Mouse (Mus musculus): ENCODE data around the gene Gm9736. TPM values are rescaled to one million over a fixed set of nuclear protein-coding genes. Genes with fewer than 3 reads are reported as not detected.
"Not testable (repeated sequence)": the region's sequence is repeated elsewhere in the genome, so short reads cannot be mapped to it uniquely, and the experiment has no call there.

Gene Gm9736
- polyA plus RNA-seq, 1 experiment from 2014 or later: not detected

DNA sequence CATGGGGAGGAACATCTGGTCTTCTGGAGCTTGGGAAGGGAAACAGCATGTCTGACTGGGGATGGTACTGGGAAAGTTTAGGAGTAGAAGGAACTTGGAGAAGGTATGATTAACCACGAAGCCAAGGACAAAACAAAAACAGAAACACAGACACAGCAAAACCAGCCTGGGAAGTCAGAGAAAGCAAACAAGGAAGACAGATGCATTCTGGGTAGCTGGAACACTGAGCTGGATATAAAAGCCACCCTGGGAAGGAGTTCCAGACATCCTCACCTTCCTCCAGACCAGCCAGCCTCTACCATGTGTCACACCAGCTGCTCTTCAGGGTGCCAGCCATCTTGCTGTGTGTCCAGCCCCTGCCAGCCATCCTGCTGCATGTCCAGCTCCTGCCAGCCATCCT lies 35.6 kb downstream of the Gm9736 start, which contains the start of gene Gm10142:
Gene Gm10142, plus strand, starts transcription at position 301 of the 400 bp plus-strand sequence.
- Histone ChIP-seq H3K4me3 (no peak within 1 kb of the TSS), H3K27me3 (no peaks in the 10 kb centered on the region), H3K9ac (no peak within 1 kb of the TSS), H3K36me3 (no peaks in the 10 kb centered on the region), H3K4me1 (replicated peaks) (no peaks in the 10 kb centered on the region), H3K9me3 (no peaks in the 10 kb centered on the region), H3K27ac (replicated peaks) (no peak within 1 kb of the TSS), H3K4me2 (no peak within 1 kb of the TSS)
- no peak for ATAC-seq (ENCODE audit: low FRiP score, low read depth)
- WGBS: 87% methylated on average over 1 of the region's 1 CpGs

DNA sequence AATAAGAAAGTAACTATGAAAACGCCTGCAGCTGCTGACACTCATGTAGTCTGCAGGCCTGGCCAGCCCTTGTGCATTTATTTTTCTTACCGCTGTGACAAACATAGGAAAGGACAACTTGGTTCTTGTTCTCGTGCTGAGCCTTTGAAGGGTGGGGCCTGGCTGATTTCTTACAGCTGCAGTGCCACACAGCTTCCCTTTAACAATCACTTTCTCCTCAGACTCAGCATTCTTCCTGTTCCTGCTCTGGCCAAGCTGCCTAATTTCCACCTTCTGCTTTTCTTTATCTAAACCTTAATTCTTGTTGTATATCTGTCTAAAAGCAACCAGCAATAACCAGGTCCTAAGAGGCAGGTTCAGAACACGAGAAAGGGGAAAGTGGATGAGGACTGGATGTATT lies 37.4 kb downstream of the Gm9736 start:
- no peaks in the 10 kb centered on the region for H3K4me1 ChIP-seq (replicated peaks)
- no peaks in the 10 kb centered on the region for H3K36me3 ChIP-seq
- H3K4me2 ChIP-seq: no peak overlapping the region
- no peak overlapping the region for H3K4me3 ChIP-seq
- no peak overlapping the region for H3K27ac ChIP-seq (replicated peaks)
- H3K9me3 ChIP-seq: no peaks in the 10 kb centered on the region
- H3K27me3 ChIP-seq: no peaks in the 10 kb centered on the region
- WGBS: 72% methylated on average over 4 of the region's 4 CpGs
- no peak overlapping the region for H3K9ac ChIP-seq
- no peak for ATAC-seq (ENCODE audit: low FRiP score, low read depth)

DNA sequence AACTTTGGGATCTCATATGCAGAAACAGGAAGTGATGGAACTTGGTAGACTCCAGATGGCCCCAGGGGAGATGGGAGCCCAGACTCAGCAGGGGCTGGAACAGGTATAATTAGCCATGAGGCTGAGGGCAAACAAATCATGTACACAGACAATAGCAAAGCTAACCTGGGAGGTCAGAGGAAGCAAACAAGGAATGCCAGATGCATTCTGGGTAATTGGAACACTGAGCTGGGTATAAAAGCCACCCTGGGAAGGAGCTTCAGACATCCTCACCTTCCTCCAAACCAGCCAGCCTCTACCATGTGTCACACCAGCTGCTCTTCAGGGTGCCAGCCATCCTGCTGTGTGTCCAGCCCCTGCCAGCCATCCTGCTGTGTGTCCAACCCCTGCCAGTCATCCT lies 40.0 kb downstream of the Gm9736 start, which contains the start of gene Gm10024:
Gene Gm10024, plus strand, starts transcription at position 301 of the 400 bp plus-strand sequence.
- not testable (repeated sequence) for H3K4me2 ChIP-seq; ATAC-seq (ENCODE audit: low FRiP score, low read depth); H3K27ac ChIP-seq (replicated peaks); H3K4me1 ChIP-seq (replicated peaks); H3K4me3 ChIP-seq; H3K9me3 ChIP-seq; H3K36me3 ChIP-seq; H3K27me3 ChIP-seq; H3K9ac ChIP-seq

DNA sequence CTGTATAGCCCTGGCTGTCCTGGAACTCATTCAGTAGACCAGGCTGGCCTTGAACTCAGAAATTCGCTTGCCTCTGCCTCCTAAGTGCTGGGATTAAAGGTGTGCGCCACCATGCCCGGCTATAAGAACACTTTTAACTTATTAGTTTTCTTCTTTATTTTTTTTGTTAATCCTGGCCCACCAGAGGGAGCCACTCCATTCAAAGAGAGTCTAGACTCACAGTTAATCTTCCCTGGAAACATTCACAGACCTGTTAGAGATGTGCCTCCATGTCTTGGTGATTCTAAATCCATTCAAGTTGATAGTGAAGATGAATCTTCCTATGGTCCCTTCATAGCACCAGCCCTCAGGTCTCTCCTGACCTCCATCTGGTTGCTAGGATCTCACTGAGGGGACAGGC lies 41.3 kb downstream of the Gm9736 start:
- Histone ChIP-seq H3K4me1 (replicated peaks) (no peaks in the 10 kb centered on the region), H3K27me3 (no peaks in the 10 kb centered on the region), H3K4me3 (no peak overlapping the region), H3K9ac (no peak overlapping the region), H3K9me3 (no peaks in the 10 kb centered on the region), H3K27ac (replicated peaks) (no peak overlapping the region), H3K4me2 (no peak overlapping the region), H3K36me3 (no peaks in the 10 kb centered on the region)
- 80% methylated on average over 3 of the region's 3 CpGs for WGBS
- ATAC-seq (ENCODE audit: low FRiP score, low read depth): no peak

DNA sequence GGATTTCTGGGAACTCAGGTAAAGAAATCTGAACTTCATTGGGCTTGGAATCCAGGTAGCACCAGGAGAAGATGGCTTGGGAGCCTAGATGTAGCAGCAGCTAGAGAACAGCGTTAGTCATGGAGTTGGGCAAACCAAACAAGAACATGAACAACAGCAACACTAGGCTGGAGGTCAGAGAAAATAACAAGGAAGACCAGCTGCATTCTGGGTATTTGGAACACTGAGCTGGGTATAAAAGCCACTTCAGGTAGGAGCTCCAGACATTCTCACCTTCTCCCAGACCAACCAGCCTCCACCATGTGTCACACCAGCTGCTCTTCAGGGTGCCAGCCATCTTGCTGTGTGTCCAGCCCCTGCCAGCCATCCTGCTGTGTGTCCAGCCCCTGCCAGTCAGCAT lies 44.8 kb downstream of the Gm9736 start, which contains the start of gene Gm10272:
Gene Gm10272, plus strand, starts transcription at position 301 of the 400 bp plus-strand sequence.
- H3K4me2 ChIP-seq: no peak within 1 kb of the TSS
- no peak within 1 kb of the TSS for H3K9ac ChIP-seq
- no peaks in the 10 kb centered on the region for H3K27me3 ChIP-seq
- H3K36me3 ChIP-seq: no peaks in the 10 kb centered on the region
- no peaks in the 10 kb centered on the region for H3K4me1 ChIP-seq (replicated peaks)
- no peaks in the 10 kb centered on the region for H3K9me3 ChIP-seq
- H3K4me3 ChIP-seq: no peak within 1 kb of the TSS
- H3K27ac ChIP-seq (replicated peaks): no peak within 1 kb of the TSS
- 94% methylated on average over 1 of the region's 1 CpGs for WGBS
- no peak for ATAC-seq (ENCODE audit: low FRiP score, low read depth)

Other genes starting within 250 kb of the Gm9736 start
- 45.1 and 48.4 TPM in 2 replicates for gene Fam207a, start 235.6 kb downstream of the Gm9736 start, polyA plus RNA-seq (2015; fragmentation: Nextera tagmentation; extraction: Ambion mirVana)
- 1.1 and 1.5 TPM in 2 replicates for gene Itgb2, start 221.1 kb downstream of the Gm9736 start, polyA plus RNA-seq (2015; fragmentation: Nextera tagmentation; extraction: Ambion mirVana)
- 75.2 and 81.7 TPM in 2 replicates for gene Pttg1ip, start 169.6 kb downstream of the Gm9736 start, polyA plus RNA-seq (2015; fragmentation: Nextera tagmentation; extraction: Ambion mirVana)
- 282 and 283 TPM in 2 replicates for gene Sumo3, start 145.3 kb downstream of the Gm9736 start, polyA plus RNA-seq (2015; fragmentation: Nextera tagmentation; extraction: Ambion mirVana)
- 2.9 TPM in 1 of 2 replicates, not detected in the other for gene Gm49325, start 145.2 kb downstream of the Gm9736 start, polyA plus RNA-seq (2015; fragmentation: Nextera tagmentation; extraction: Ambion mirVana)
- 83.8 and 90.0 TPM in 2 replicates for gene Ube2g2, start 129.1 kb downstream of the Gm9736 start, polyA plus RNA-seq (2015; fragmentation: Nextera tagmentation; extraction: Ambion mirVana)
- gene Tspear, start 64.8 kb downstream of the Gm9736 start, polyA plus RNA-seq (2015; fragmentation: Nextera tagmentation; extraction: Ambion mirVana): 0.99 and 1.3 TPM in 2 replicates
- not detected in 2 replicates for gene Gm19402, start 60.6 kb downstream of the Gm9736 start, polyA plus RNA-seq (2015; fragmentation: Nextera tagmentation; extraction: Ambion mirVana)
- not detected in 2 replicates for gene Gm9508, start 54.1 kb downstream of the Gm9736 start, polyA plus RNA-seq (2015; fragmentation: Nextera tagmentation; extraction: Ambion mirVana)
- not detected in 2 replicates for gene Gm10272, start 44.7 kb downstream of the Gm9736 start, polyA plus RNA-seq (2015; fragmentation: Nextera tagmentation; extraction: Ambion mirVana)
- gene Gm10024, start 39.9 kb downstream of the Gm9736 start, polyA plus RNA-seq (2015; fragmentation: Nextera tagmentation; extraction: Ambion mirVana): not detected in 2 replicates
- gene Gm10142, start 35.5 kb downstream of the Gm9736 start, polyA plus RNA-seq (2015; fragmentation: Nextera tagmentation; extraction: Ambion mirVana): not detected in 2 replicates
- not detected in 2 replicates for gene Krtap12-1, start 30.8 kb downstream of the Gm9736 start, polyA plus RNA-seq (2015; fragmentation: Nextera tagmentation; extraction: Ambion mirVana)
- not detected in 2 replicates for gene Gm10100, start 24.9 kb downstream of the Gm9736 start, polyA plus RNA-seq (2015; fragmentation: Nextera tagmentation; extraction: Ambion mirVana)
- not detected in 2 replicates for gene Gm18596, start 8.7 kb downstream of the Gm9736 start, polyA plus RNA-seq (2015; fragmentation: Nextera tagmentation; extraction: Ambion mirVana)
- gene Gm3233, start 8.3 kb upstream of the Gm9736 start, polyA plus RNA-seq (2015; fragmentation: Nextera tagmentation; extraction: Ambion mirVana): not detected in 2 replicates
- gene Gm3238, start 20.0 kb upstream of the Gm9736 start, polyA plus RNA-seq (2015; fragmentation: Nextera tagmentation; extraction: Ambion mirVana): not detected in 2 replicates
- not detected in 2 replicates for gene Gm7138, start 25.6 kb upstream of the Gm9736 start, polyA plus RNA-seq (2015; fragmentation: Nextera tagmentation; extraction: Ambion mirVana)
- gene Gm3250, start 31.2 kb upstream of the Gm9736 start, polyA plus RNA-seq (2015; fragmentation: Nextera tagmentation; extraction: Ambion mirVana): not detected in 2 replicates
- not detected in 2 replicates for gene Gm7137, start 36.8 kb upstream of the Gm9736 start, polyA plus RNA-seq (2015; fragmentation: Nextera tagmentation; extraction: Ambion mirVana)
- gene Gm9639, start 43.7 kb upstream of the Gm9736 start, polyA plus RNA-seq (2015; fragmentation: Nextera tagmentation; extraction: Ambion mirVana): not detected in 2 replicates
- not detected in 2 replicates for gene Gm19668, start 47.8 kb upstream of the Gm9736 start, polyA plus RNA-seq (2015; fragmentation: Nextera tagmentation; extraction: Ambion mirVana)
- not detected in 2 replicates for gene Gm9507, start 60.5 kb upstream of the Gm9736 start, polyA plus RNA-seq (2015; fragmentation: Nextera tagmentation; extraction: Ambion mirVana)
- gene Gm2696, start 63.3 kb upstream of the Gm9736 start, polyA plus RNA-seq (2015; fragmentation: Nextera tagmentation; extraction: Ambion mirVana): not detected in 2 replicates
- gene Krtap10-4, start 75.7 kb upstream of the Gm9736 start, polyA plus RNA-seq (2015; fragmentation: Nextera tagmentation; extraction: Ambion mirVana): not detected in 2 replicates
- not detected in 2 replicates for gene Krtap10-10, start 84.6 kb upstream of the Gm9736 start, polyA plus RNA-seq (2015; fragmentation: Nextera tagmentation; extraction: Ambion mirVana)
- not detected in 2 replicates for gene Gm36176, start 95.4 kb upstream of the Gm9736 start, polyA plus RNA-seq (2015; fragmentation: Nextera tagmentation; extraction: Ambion mirVana)
- not detected in 2 replicates for gene Gm10318, start 101.5 kb upstream of the Gm9736 start, polyA plus RNA-seq (2015; fragmentation: Nextera tagmentation; extraction: Ambion mirVana)
- not detected in 2 replicates for gene Gm3285, start 110.6 kb upstream of the Gm9736 start, polyA plus RNA-seq (2015; fragmentation: Nextera tagmentation; extraction: Ambion mirVana)
- 21.4 and 23.9 TPM in 2 replicates for gene Lrrc3, start 151.2 kb upstream of the Gm9736 start, polyA plus RNA-seq (2015; fragmentation: Nextera tagmentation; extraction: Ambion mirVana)
- 5.4 and 7.1 TPM in 2 replicates for gene Trpm2, start 219.2 kb upstream of the Gm9736 start, polyA plus RNA-seq (2015; fragmentation: Nextera tagmentation; extraction: Ambion mirVana)
- 46.8 and 54.5 TPM in 2 replicates for gene 1810043G02Rik, start 227.2 kb upstream of the Gm9736 start, polyA plus RNA-seq (2015; fragmentation: Nextera tagmentation; extraction: Ambion mirVana)

Data from hindbrain, embryonic 15.5 days (tissue).